ENCODE assay signal across 34 mouse cellular contexts in the genomic region with DNA sequence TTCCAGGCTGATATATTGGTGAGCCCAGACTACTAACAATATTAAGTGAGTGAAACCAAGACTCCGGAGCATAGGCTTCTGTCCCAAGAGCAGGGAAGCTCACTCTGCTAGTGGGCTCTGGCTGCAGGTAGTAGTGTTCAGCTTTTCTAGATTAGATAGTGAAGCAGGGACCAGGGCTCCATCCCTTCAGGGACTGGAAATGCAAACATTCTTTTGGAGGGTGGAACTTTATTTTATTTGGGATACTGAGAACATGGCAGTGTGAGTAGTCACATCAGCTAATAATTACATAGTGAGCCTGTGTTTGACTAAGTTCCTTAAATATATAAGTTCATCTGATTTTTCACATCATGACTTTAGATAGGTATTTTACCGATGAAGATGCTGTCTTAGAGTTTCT. TPM values are rescaled to one million over a fixed set of nuclear protein-coding genes. Genes with fewer than 3 reads are reported as not detected.
"Had no signal": no experiment of that assay in that cellular context is flagged by ENCODE, and none has a peak within 500 bp of the region (broad histone marks: within the 10 kb centered on the region; RNA-seq: fewer than 3 reads in every experiment).

No protein-coding gene starts in this region.

- H3K36me3 ChIP-seq: embryonic facial prominence, embryonic 10.5 days; embryonic facial prominence, embryonic 12.5 days; embryonic facial prominence, embryonic 13.5 days; embryonic facial prominence, embryonic 15.5 days; forebrain, embryonic 10.5 days; forebrain, embryonic 12.5 days; forebrain, embryonic 15.5 days had no signal

- H3K4me3 ChIP-seq: embryonic facial prominence, embryonic 10.5 days; embryonic facial prominence, embryonic 12.5 days; embryonic facial prominence, embryonic 13.5 days; embryonic facial prominence, embryonic 15.5 days; erythroblast, embryonic 14.5 days; forebrain, embryonic 10.5 days; forebrain, embryonic 12.5 days; forebrain, embryonic 13.5 days; forebrain, embryonic 15.5 days; gastrocnemius, adult 2 months; heart, adult 2 months had no signal

- H3K27ac ChIP-seq: embryonic facial prominence, embryonic 10.5 days; embryonic facial prominence, embryonic 12.5 days; embryonic facial prominence, embryonic 13.5 days; embryonic facial prominence, embryonic 15.5 days; forebrain, embryonic 10.5 days; forebrain, embryonic 12.5 days; forebrain, embryonic 13.5 days; forebrain, embryonic 15.5 days; gastrocnemius, adult 2 months; heart, adult 2 months had no signal

- H3K9ac ChIP-seq: embryonic facial prominence, embryonic 12.5 days; embryonic facial prominence, embryonic 13.5 days; embryonic facial prominence, embryonic 15.5 days; forebrain, embryonic 12.5 days; forebrain, embryonic 13.5 days; forebrain, embryonic 15.5 days; forebrain, postnatal 0 days had no signal

- H3K4me2 ChIP-seq: embryonic facial prominence, embryonic 12.5 days; embryonic facial prominence, embryonic 13.5 days; embryonic facial prominence, embryonic 15.5 days; forebrain, embryonic 12.5 days; forebrain, embryonic 13.5 days; forebrain, embryonic 15.5 days had no signal

- ATAC-seq: forebrain, embryonic 13.5 days; forebrain, embryonic 14.5 days; forebrain, embryonic 15.5 days; forebrain, embryonic 16.5 days; forebrain, postnatal 0 days had no signal

- H3K4me1 ChIP-seq: embryonic facial prominence, embryonic 10.5 days; embryonic facial prominence, embryonic 12.5 days; embryonic facial prominence, embryonic 13.5 days; forebrain, embryonic 12.5 days; forebrain, embryonic 13.5 days; forebrain, embryonic 15.5 days had no signal

- H3K27me3 ChIP-seq: embryonic facial prominence, embryonic 12.5 days; embryonic facial prominence, embryonic 13.5 days; embryonic facial prominence, embryonic 15.5 days; forebrain, embryonic 12.5 days; forebrain, embryonic 13.5 days; forebrain, embryonic 15.5 days had no signal

- H3K9me3 ChIP-seq: embryonic facial prominence, embryonic 10.5 days; embryonic facial prominence, embryonic 12.5 days; embryonic facial prominence, embryonic 13.5 days; embryonic facial prominence, embryonic 15.5 days; forebrain, embryonic 10.5 days; forebrain, embryonic 12.5 days; forebrain, embryonic 13.5 days; forebrain, embryonic 15.5 days had no signal

- DNase-seq: cerebellum, adult 2 months; cerebellum, adult 8-10 months; cerebellum, adult 9-10 months; cerebellum, adult 9-11 months; cerebellum, postnatal 10 days; cerebellum, postnatal 14 days; cerebellum, postnatal 25 days; cerebellum, postnatal 36 days; embryo, embryonic 11 days; forebrain, postnatal 0 days; gastrocnemius, adult 2 months; gastrocnemius, postnatal 10 days; gastrocnemius, postnatal 14 days; gastrocnemius, postnatal 25 days; gastrocnemius, postnatal 36 days; heart, adult 11 months; heart, adult 18-20 months; heart, adult 2 months had no signal

RNA-seq across cellular contexts. Expression of gene Ccdc83, which starts 51.2 kb away (rescaled TPM):
- polyA plus RNA-seq: cerebellum, adult 2 months; cortical plate, adult 2 months; embryonic facial prominence, embryonic 10.5 days; embryonic facial prominence, embryonic 11.5 days; embryonic facial prominence, embryonic 12.5 days; embryonic facial prominence, embryonic 13.5 days; embryonic facial prominence, embryonic 14.5 days; erythroblast, embryonic 14.5 days; forebrain, embryonic 10.5 days; forebrain, embryonic 11.5 days; forebrain, embryonic 12.5 days; forebrain, embryonic 13.5 days; forebrain, embryonic 14.5 days; forebrain, embryonic 15.5 days; forebrain, embryonic 16.5 days; forebrain, postnatal 0 days; frontal cortex, adult 2 months had no signal
